Mouse (Mus musculus) 3T3-L1 (cell line): ENCODE results near the gene Ddit4l.
"Not testable (repeated sequence)": the region's sequence is repeated elsewhere in the genome, so short reads cannot be mapped to it uniquely, and the experiment has no call there.

ENCODE experiments used
- DNase-seq: peaks from one replicate; pipeline ENCODE4 v3.0.0-alpha.2; 2015; ENCODE audit warnings: low read depth, low spot score

Ddit4l gene

GRCm38 (mm10) chr3:137647427-137648100 is 26.2 kb downstream of the Ddit4l start:
- peak; percentile 13 for DNase-seq

- no peak for DNase-seq
Measured at GRCm38 (mm10) chr3:137649112-137649511, 27.7 kb downstream of the Ddit4l start.

GRCm38 (mm10) chr3:137652853-137653252 is 31.4 kb downstream of the Ddit4l start:
- no peak for DNase-seq

- DNase-seq: not testable (repeated sequence)
Measured at GRCm38 (mm10) chr3:137671224-137671623, 49.8 kb downstream of the Ddit4l start, which contains the start of gene Gm21962. Gm21962 (plus strand) TSS chr3:137671524.
